Mouse (Mus musculus) cerebellum, postnatal 4 days (tissue): ENCODE data around the gene Mpp2.
A peak's percentile ranks its signal among the peaks of the same experiment; 100 is the strongest.

ENCODE experiments used
- DNase-seq, 2 experiments: peaks; one replicate each; pipeline ENCODE4 v3.0.0; 2022; ENCODE audit warnings: low spot score in 2 of 2, mixed read lengths in 1 of 2

Gene Mpp2

GRCm38 (mm10) chr11:102087931-102088898, at the start of gene Mpp2:
Mpp2 (minus strand) TSS chr11:102088515.
- DNase-seq: peak; percentile 35 to 51

GRCm38 (mm10) chr11:102137625-102138446, 49.5 kb upstream of the Mpp2 start:
- no peak for DNase-seq

GRCm38 (mm10) chr11:102134516-102134915, 46.2 kb upstream of the Mpp2 start:
- DNase-seq: no peak

- no peak for DNase-seq
Observed at GRCm38 (mm10) chr11:102117386-102117785, 29.1 kb upstream of the Mpp2 start.

GRCm38 (mm10) chr11:102116241-102116640, 27.9 kb upstream of the Mpp2 start:
- no peak for DNase-seq

- no peak for DNase-seq
Observed at GRCm38 (mm10) chr11:102111576-102111975, 23.3 kb upstream of the Mpp2 start.

GRCm38 (mm10) chr11:102107732-102108131, 19.4 kb upstream of the Mpp2 start, which contains the start of gene Pyy:
Pyy (minus strand) TSS chr11:102107832.
- no peak for DNase-seq

GRCm38 (mm10) chr11:102106911-102107310, 18.6 kb upstream of the Mpp2 start:
- no peak for DNase-seq

GRCm38 (mm10) chr11:102102485-102103258, 14.4 kb upstream of the Mpp2 start:
- peak; percentile 67 to 79 for DNase-seq

- no peak for DNase-seq
Observed at GRCm38 (mm10) chr11:102101219-102101618, 12.9 kb upstream of the Mpp2 start, which contains the start of gene Ppy. Ppy (minus strand) TSS chr11:102101319.

GRCm38 (mm10) chr11:102096887-102097391, 8.6 kb upstream of the Mpp2 start:
- peak; percentile 49 to 68 for DNase-seq

- DNase-seq: no peak
Observed at GRCm38 (mm10) chr11:102096446-102096845, 8.1 kb upstream of the Mpp2 start.

- no peak for DNase-seq
Observed at GRCm38 (mm10) chr11:102095676-102096075, 7.4 kb upstream of the Mpp2 start.

- DNase-seq: peak; percentile 49 to 79
Observed at GRCm38 (mm10) chr11:102089088-102089808, 933 bp upstream of the Mpp2 start.

- peak; percentile 59 to 80 for DNase-seq
Observed at GRCm38 (mm10) chr11:102087081-102087751, 1.1 kb downstream of the Mpp2 start.

- DNase-seq: peak in 1 of 2 experiments; percentile 56
Observed at GRCm38 (mm10) chr11:102086331-102086730, 2.0 kb downstream of the Mpp2 start.

- DNase-seq: no peak
Observed at GRCm38 (mm10) chr11:102084159-102084558, 4.2 kb downstream of the Mpp2 start.

- no peak for DNase-seq
Observed at GRCm38 (mm10) chr11:102083193-102083592, 5.1 kb downstream of the Mpp2 start.

- peak; percentile 65 to 74 for DNase-seq
Observed at GRCm38 (mm10) chr11:102082322-102082721, 6.0 kb downstream of the Mpp2 start.

- DNase-seq: no peak
Observed at GRCm38 (mm10) chr11:102073722-102074121, 14.6 kb downstream of the Mpp2 start.
